Mouse (Mus musculus) spleen, adult 12 weeks (tissue): ENCODE results near the gene Figla.

Experiments
- DNase-seq: peaks from one replicate; pipeline ENCODE4 v3.0.0; 2022; ENCODE audit warnings: low spot score

Gene Figla

DNA sequence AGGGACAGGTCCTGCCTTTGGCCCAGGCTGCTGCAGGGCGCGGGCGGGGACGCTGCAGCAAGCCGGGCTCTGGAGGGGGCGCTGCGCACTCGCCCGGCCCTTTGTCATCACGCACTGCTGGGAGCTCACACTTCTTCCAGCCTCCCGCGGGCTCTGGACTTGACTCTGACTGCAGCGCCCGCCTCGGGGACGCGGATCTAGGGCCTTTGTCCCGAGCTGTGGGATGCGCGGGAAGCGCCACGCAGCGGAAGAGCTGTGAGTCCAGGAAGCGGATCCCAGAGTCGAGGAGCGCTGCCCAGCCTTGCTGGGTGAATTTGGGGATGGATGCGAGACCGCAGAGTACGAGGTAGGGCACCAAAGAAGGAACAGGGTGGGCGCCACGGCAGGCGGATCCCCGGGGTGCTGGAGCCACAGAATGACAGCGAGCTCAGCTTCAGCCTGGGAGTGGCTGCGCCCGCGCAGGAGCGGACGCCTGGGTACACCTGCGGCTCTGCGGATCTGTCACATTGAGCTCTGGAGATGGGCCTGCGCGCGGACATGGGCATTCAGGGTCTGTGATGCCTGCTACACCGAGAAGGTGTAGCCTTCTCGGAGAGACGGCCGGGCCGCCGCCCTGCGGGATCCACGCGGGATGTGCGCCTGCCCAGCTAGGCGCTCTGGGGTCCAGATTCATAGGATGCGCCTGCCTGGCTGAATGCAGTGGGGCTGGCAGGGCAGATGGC, 12.8 kb downstream of the Figla start, which contains the start of gene Add2:
Gene Add2 (plus strand): TSS at position 81 of the 722 bp plus-strand sequence.
- no peak for DNase-seq

DNA sequence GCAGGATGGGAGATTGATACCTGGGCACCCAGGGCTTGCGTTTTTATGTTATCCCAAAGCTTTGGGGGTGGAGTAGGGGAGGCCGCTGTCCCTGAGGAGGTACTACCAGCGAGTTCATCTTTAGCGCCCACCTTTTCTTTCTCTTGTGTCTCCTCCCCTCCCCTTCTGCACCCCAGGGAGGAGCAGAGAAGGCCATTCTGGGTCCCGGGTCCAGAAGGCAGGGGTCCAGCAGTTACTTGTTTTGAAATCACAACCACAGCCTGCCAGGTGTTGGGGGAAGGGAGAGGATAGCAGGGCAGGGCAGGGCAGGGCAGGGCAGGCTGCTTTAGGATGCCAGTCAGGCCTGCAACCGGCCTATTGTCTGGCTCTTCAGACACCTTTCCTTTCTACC, 13.3 kb downstream of the Figla start:
- no peak for DNase-seq

DNA sequence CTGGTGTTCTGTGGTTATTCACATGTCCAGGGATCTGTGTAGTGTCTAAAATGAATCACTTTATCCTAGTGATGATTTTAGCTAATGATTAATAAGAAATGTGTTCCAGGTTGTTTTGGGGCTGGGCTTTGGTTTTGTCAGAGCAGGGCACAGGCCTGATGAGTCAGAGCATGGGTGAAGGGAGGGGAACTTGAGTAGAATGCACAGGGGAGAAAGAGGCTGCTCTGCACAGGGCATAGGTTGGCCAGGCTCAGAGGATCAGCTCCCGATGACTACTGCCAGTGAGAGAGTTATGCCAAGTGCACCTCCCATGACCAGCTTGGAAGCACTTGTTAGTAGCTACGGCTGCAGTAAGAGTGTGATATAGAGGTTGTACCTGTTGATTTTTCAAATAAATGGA, 15.6 kb downstream of the Figla start:
- no peak for DNase-seq

DNA sequence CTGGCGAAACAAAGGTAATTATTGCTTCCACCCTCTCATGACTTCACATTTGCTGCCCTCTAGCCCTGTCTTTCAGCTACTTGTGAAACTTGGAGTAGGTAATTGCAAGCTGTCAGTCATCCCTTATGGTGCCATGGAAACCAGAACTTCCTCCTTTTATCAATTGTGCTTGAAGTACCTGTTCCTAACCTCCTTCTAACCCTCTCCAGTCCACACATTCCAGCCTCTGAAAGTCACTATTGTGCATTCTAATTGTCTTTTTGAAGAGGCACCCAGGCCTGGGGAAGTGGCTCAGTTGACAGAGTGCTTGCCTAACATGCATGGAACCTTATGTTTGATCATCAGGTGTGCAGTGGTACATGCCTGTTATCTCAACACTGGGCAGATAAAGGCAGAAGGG, 17.7 kb downstream of the Figla start:
- DNase-seq = no peak

DNA sequence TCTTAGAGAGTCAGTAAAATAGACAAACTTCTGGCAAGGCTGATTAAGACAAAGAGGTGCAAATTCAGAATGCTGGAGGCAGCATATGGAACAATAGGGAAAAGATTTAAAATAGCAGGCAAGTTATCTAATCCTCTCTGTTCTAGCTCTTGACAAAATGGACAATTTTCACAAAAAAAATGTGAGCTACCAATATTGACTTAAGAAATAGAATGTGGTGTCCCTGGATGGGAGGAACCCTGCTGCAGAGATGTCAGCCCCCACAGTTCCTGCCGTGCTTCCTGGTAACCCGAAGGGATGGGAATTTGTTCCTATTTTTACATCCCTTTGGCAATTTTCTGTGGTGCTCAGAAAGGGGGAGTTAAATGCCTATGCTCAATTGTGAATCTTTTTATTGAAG, 22.9 kb downstream of the Figla start:
- no peak for DNase-seq

DNA sequence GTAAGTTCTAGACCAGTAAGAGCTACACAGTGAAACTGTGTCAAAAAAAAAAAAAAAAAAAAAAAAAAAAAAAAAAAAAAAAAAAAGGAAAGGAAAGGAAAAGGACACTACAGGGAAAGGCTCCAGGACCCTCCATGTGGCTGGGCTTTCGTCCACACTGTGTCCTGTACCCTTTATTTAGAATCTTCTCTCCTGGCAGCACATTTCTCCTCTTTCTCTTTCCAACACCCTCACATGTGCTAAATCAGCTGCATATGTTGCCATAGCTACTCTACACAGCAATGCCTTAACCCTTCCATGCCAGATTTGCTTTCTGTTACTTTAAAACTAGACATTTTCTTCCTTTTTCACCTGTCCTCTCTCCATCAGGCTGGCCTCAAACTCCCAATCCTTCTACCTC, 24.2 kb downstream of the Figla start:
- no peak for DNase-seq

DNA sequence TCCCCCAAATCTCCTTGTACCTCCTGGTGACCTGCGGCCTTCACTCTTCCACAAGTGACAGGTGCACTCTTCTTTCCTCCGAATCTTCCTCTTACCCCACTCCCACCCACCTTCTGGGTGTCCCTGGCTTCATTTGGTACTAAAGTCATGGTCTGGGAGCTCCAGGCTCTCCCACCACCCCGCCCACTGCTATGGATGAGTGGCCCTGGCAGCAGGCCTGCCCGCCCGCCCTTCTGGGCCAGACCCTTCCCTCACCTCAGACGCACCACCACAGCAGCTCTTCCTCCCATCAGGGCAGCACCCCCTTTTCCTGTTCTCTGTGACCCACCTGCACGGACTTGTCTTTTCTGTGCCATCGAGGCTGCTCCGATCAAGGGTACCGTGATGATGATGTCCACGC, 31.5 kb downstream of the Figla start:
- no peak for DNase-seq

DNA sequence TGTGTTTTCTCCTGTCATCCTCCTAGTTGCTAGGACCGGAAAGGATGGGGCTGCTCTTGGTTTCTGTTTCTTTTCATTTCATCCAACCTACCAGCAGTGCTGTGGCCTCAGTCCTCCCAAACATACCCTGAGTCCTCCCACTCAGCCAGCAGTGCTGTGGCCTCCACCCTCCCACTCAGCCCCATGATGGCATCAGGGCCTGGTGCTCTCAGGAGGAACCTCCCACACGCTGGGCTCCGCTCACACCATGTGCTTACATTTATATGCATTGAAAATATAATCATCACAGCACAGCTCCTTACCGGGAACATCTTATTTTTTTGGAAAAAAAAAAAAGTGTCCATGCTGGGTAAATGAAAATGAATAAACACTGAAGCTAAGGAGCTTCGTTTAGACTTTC, 32.5 kb downstream of the Figla start:
- no peak for DNase-seq

DNA sequence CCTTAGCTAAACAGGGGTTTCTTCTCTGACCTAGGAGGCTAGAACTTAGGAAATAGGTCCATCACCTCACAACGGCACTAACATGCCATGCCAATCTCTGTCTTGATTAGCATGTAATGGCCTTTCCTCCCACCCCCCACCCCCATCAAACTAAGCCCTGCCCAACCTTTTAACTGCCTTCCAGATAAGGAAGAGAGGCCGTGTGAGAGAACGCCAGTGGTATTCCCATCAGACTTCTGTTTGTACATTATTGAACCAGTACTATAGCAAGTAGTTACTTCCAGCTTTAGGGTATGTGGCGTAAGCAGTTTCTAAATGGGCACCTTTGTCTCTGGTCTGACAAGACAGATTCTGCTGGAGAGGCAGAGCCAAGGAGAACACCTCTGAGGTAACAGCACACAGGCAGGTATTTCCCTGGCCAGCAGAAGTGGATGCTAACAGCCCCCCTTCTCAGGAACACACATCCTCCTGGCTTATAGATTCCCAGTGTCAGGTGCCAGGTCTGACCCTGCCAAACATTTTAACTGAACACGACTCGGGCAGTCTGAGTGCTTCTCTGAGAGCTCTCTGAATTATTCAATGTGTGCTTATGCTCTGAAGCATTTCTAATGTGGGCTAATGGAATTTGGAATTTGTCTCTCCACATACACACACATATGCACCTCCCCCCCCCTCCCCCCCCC, 34.8 kb downstream of the Figla start:
- DNase-seq = no peak

DNA sequence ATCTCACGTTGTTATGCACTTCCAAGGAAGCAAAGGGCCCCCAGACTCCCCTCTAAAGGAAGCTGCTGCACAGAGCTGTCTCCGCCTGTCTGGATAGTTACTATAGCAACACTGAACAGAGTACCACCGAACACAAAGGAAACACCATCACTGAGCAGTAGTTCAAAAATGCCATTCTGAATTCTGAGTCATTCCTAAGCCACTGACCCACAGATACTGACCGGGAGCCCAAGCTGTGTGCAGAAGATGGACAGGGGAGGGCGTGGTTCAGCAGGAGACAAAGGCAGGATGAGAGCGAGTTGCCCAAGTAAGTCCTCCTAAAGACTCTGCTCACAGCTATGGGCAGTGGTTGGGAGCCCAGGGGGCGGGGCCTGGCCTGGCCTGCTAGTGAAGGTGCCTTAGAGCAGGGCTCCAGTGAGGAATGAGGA, 36.1 kb downstream of the Figla start:
- DNase-seq = no peak

DNA sequence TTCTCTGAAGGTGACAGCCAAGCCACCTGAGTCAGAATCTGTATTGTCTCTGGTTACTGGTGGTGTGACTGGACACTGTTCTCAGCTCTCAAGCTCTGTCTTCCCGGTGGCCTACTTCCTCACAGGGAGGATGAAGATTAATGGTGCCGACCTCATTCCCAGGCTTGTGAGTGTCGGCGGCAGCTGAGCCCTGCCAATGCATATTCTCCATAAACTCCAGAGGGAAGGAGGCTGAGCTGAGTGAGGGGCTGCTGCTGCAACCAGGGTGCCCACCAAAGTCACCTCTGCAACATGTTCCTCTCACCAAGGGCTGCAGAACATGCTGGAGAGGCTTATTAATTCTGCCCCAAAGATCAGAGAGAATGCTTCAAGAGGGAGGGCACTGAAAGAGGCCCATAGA, 36.6 kb downstream of the Figla start:
- no peak for DNase-seq

DNA sequence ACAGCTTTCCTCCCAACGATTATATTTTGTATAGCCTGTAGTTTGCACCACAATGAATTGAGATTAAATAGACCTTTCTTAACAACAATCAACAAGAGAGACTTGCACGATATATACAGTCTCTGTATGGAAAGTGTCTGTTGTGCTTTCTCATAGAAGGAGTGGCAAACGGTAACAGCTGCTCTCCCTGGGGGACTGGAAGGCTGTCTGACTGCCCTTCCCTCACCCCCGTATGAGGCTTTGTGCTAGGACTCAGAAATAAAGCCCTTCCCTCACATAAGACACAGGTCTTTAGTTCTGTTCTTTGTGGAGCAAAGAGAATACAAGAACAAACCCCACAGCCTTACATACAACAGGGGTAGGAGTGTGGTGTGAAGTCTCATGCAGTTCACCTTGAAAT, 37.1 kb downstream of the Figla start:
- DNase-seq = no peak

DNA sequence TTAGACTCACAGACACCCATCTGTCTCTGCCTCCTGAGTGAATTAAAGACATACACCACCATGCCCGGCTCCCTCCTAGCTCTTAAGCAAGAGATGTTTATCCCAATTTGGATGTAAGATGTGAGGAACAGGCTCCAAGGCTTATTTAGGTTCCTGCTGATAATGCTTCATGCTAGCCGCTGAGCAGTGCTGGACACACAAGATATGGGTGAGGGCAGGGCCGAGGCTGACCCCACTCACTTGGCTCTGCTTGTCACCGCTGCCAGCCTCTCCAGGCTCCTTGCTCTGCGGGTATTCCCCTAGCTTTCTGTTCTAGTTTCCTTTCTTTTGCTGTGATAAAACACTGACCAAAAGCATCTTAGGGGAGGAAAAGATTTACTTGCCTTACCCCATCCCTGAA, 37.6 kb downstream of the Figla start:
- no peak for DNase-seq

DNA sequence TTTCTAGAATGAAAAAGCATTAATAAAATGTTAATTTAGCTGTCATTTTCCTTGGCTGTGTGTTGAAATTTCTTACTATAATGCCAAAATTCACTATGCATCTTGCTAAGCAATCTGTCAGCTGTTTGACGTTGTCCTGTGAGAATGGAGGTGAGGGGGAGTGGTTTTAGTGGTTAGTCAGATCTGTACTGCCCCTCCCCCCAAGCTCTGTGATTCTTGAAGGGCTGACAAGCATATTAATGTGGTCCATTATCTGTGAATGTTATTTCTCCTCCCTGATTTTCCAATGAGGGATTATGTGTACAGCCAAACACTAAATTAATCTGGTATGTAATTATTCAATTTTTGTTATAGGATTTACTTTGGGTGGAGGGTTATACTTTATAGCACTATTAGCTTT, 42.5 kb downstream of the Figla start:
- no peak for DNase-seq

DNA sequence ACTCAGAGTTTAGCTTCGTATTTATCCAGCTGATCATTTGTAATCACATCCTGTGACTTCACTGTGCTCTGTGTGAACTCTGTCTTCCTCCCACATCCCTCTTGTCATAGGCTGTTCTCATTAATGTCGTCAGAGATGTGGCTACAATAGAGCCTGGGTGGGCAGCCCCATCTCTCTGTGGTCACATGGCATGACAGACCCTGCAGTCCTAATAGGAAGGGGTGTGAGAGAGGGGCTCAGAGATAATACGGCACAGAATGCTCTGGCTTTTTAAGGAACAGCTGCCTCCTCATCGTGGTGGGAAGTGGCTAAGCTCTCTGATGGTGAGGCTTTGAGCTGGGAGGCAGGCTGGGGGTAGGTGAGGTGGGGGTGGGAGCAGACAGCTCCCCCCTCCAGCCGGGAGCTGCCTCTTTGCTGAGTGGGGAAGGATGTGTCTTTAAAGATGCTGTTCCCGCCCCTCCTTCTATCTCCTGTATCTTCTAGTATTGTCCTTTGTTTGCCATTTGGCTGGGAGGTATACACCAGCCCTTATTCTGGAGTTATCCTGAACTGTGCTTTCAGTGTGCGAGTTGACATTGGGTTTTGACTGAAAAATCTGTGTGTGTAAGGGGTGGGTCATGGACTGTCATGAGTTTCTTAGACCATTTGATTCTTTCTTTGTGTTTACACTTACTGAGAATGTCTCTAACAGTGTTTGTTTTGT, 43.3 kb downstream of the Figla start:
- DNase-seq = no peak

DNA sequence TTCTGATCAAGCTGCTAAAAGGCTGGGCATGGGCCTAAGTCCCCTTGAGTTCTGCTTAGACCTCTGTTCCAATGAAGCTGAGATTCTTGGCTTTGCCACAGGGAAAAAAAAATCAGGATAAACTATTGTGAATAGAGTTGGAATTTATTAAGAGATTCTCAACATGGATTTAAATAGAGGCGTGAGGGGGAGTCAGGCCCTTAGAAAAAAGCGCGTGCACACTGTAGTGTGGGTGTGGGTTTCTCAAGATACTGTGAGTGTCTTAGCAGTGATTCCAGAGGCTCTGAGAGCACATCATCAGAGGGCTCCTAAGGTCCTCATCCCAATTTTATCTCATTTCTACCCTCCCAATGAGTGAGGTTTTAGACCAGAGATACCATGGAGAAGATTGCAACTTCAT, 44.2 kb downstream of the Figla start:
- no peak for DNase-seq

DNA sequence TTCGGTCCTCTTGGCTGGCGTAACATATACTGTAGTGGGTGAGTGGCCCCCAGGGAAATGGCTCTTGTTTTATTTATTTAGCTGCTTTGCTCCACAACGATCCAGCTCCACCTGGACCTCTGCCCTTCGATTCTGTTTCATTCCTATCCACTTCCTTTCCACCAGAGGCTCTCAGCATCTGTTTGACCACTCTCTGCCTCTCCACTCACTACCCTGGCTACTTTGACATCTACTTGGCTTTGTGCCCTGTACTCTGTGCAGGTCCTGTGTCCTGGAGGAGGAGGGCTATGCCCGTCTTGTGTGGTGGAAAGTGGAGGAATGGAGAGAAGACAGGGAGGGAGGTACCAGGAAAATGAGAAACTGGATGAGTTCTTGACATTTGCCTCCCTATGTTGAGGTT, 46.3 kb downstream of the Figla start:
- no peak for DNase-seq

DNA sequence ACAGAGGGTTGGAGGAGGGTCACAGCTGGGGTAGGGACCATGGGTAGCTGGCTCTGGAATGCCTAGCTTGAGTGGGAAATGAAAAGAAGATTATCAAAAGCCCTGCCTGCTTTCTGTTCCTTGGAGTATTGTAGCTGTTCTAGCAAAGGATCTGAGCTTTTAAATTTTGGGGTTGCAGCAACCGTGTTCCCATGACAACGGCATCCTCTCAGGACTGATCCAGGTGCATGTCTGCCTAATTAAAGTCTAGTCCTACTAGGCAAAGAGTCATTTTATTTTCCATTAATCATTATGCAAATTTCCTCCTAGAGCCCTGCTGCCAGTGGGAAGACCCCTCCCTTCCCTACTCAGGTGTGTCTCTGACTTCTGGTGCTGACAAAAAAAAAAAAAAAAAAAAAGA, 46.7 kb downstream of the Figla start:
- DNase-seq = no peak

DNA sequence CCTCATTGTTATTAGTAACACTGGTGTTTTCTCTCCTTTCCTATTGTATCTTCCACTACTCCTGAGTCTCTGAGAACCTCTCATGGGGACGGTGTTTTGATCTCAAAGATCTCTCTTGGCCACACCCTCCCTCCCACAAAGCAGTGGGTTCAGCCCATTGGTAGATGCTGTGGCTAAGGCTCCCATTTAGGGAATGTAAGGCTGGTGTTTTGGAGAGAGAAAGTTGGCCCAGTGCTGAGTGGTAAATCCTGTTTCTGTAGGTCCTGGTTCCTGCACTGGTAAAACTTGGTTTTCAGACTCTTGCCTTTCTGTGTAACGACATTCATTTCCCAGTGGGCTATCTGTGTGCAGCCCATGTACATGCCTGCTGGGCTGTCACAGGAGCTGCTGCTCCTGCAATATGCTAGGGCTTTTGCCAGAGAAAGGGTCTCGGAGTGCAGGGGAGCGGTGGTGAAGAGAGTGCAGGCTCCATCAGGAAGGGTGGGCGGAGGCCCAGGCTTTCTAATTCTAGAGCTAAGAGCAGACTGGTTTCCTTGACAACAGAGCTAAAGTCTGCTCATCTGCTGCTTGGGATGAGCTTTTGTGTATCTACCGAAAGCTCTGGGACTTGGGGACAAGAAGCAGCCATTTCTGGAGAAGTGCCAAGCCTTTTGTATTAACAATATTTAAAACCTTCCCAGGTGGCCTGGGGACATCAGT, 48.5 kb downstream of the Figla start:
- DNase-seq = no peak

DNA sequence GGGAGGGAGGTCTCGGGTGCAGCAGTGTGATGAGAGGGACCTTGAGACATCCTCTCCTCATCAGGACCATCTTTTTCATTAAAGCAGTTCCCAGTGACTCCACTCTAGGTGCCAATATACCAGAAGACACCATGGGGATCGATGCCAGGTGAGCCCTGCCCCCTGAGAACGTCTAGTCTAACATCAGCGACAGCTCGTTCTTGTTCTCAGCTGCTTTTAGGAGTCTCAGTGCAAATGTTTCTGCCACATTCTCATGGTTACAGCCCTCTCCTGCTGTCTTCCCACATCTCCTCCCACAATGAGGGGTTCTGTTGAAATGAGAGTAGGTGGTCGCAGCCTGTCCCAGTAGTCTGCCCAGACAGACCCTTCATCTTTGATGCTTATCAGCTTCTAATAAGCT, 50.8 kb downstream of the Figla start:
- DNase-seq = no peak

DNA sequence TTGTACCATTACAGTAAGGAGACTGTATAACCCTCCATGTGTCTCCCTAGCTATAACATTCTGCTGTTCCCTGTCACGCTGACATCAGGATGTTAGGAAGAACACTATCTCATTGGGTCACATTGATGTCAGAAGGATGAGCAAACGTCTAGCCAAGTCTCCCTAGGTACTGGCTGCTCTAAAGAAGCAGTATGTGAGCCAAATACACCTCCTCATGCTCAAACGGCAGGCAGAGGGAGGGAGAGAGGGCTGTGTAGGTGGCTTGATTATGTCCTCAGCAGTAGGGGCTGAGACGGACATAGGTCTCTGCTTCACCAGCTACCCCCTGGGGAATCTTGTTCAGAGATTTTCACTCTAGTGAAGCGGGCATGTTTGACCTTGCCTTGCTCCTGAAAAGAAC, 51.2 kb downstream of the Figla start:
- no peak for DNase-seq

DNA sequence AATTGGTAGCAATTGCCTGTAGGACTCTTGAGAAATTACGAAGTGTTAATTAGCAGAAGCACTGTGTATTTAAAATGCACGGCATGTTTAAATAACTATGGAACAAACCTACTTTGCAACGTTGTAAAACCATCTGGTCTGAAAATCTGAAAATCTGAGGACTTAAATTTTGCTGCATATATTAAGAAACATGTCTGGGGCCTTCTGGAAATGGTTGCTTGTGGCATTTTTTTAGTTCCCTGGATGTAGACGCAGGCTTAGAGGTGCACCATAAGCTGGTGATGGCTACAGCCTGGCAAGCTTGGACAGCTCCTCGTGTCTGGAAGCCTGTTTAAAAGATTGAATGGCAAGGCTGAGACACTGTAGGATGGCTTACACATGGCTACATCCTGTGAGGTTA, 53.0 kb downstream of the Figla start:
- DNase-seq = no peak

DNA sequence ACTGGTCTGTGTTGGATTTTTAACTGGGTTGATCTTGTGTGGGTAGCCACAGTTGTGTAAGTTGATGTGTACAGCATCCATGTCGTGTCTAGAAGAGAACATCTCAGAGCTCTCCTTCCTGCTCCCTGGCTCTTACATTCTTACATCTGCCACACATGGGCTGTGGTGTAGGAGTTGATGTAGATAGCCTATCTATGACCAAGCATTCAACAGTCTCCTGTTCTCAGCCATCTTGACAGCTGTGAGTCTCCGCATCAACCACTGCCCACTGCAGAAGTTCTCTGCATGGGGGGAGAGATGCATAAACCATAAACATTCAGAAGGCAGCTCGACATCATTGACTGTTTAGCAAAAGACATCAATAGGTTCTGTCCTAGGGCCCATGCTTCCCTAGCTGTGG, 53.9 kb downstream of the Figla start:
- DNase-seq = no peak
